ENCODE assay signal across 8 mouse cellular contexts in genomic region chr1:36547981-36548598, GRCm38 (mm10). TPM values are rescaled to one million over a fixed set of nuclear protein-coding genes. Genes with fewer than 3 reads are reported as not detected.
A peak's percentile ranks its signal among the peaks of the same experiment; 100 is the strongest.
DNase-seq lines count a peak whose midpoint lies in the region; ATAC-seq and TF ChIP-seq lines count a peak whose summit lies in the region.
"Had no signal": no experiment of that assay in that cellular context is flagged by ENCODE, and none has a peak within 500 bp of the region (broad histone marks: within the 10 kb centered on the region; RNA-seq: fewer than 3 reads in every experiment).

No protein-coding gene starts in this region.

- no peaks in the 10 kb centered on the region for H3K27me3 ChIP-seq in lung, embryonic 14.5 days (ENCODE audit: insufficient read depth, low read length)
- no peaks in the 10 kb centered on the region for H3K27me3 ChIP-seq in forebrain, embryonic 10.5 days (ENCODE audit: poor library complexity, severe bottlenecking)
- H3K27me3 ChIP-seq in lung, embryonic 16.5 days (ENCODE audit: control insufficient read depth, insufficient read depth, low read depth, low read length), result no peaks in the 10 kb centered on the region
- no peaks in the 10 kb centered on the region for H3K27me3 ChIP-seq in stomach, postnatal 0 days (ENCODE audit: control insufficient read depth, insufficient read depth, low read length)

- H3K4me2 ChIP-seq in lung, embryonic 14.5 days, result 0 out of 2 replicates have a peak overlapping the region, but pooled peaks have one; percentile 10
- H3K4me2 ChIP-seq in lung, embryonic 16.5 days (ENCODE audit: low read depth, low read length), result no peak overlapping the region
- no peak overlapping the region for H3K4me2 ChIP-seq in stomach, postnatal 0 days (replicated peaks; ENCODE audit: low read depth)

- H3K4me1 ChIP-seq in lung, embryonic 14.5 days (ENCODE audit: insufficient read depth), result 0 out of 2 replicates have a peak, but pooled peaks cover 8% of the 10 kb centered on the region
- peaks cover 46% of the 10 kb centered on the region for H3K4me1 ChIP-seq in forebrain, embryonic 10.5 days
- peaks cover 28% of the 10 kb centered on the region for H3K4me1 ChIP-seq in lung, embryonic 16.5 days (replicated peaks; ENCODE audit: control insufficient read depth, insufficient read depth, low read length)
- H3K4me1 ChIP-seq in stomach, postnatal 0 days (replicated peaks; ENCODE audit: control insufficient read depth, insufficient read depth), result no peaks in the 10 kb centered on the region

- H3K9ac ChIP-seq in lung, embryonic 14.5 days, result peak overlapping the region; percentile 26; the same call in 1 of the 2 replicates
- no peak overlapping the region for H3K9ac ChIP-seq in lung, embryonic 16.5 days (ENCODE audit: low read length)
- H3K9ac ChIP-seq in stomach, postnatal 0 days (ENCODE audit: low read length), result no peak overlapping the region; the same call in 1 of the 2 replicates

- H3K36me3 ChIP-seq in lung, embryonic 14.5 days (ENCODE audit: insufficient read depth), result peaks cover 52% of the 10 kb centered on the region
- peaks cover 52% of the 10 kb centered on the region for H3K36me3 ChIP-seq in forebrain, embryonic 10.5 days (replicated peaks)
- peaks cover 41% of the 10 kb centered on the region for H3K36me3 ChIP-seq in lung, embryonic 16.5 days (ENCODE audit: control insufficient read depth, insufficient read depth, low read length)
- peaks cover 31% of the 10 kb centered on the region for H3K36me3 ChIP-seq in stomach, postnatal 0 days (ENCODE audit: control insufficient read depth, insufficient read depth, low read length)

- no peaks in the 10 kb centered on the region for H3K9me3 ChIP-seq in lung, embryonic 14.5 days (ENCODE audit: low read depth, low read length)
- no peaks in the 10 kb centered on the region for H3K9me3 ChIP-seq in forebrain, embryonic 10.5 days
- no peaks in the 10 kb centered on the region for H3K9me3 ChIP-seq in lung, embryonic 16.5 days (ENCODE audit: control insufficient read depth, low read length)
- no peaks in the 10 kb centered on the region for H3K9me3 ChIP-seq in stomach, postnatal 0 days (ENCODE audit: control insufficient read depth, low read length)

- no peak for TF ChIP-seq CTCF in lung, embryonic 14.5 days (IDR thresholded peaks at IDR 0.05; ENCODE audit: low read depth)
- TF ChIP-seq CTCF in stomach, postnatal 0 days (IDR thresholded peaks at IDR 0.05; ENCODE audit: low read depth), result no peak

- peak overlapping the region; percentile 72 for H3K27ac ChIP-seq in lung, embryonic 14.5 days (ENCODE audit: low read depth)
- peak overlapping the region; percentile 88; the same call in 1 of the 2 replicates for H3K27ac ChIP-seq in forebrain, embryonic 10.5 days
- peak overlapping the region; percentile 74 for H3K27ac ChIP-seq in lung, embryonic 16.5 days (ENCODE audit: low read length)
- H3K27ac ChIP-seq in stomach, postnatal 0 days (replicated peaks), result peak overlapping the region; percentile 83

- WGBS in lung, embryonic 14.5 days, result 23% methylated on average over 9 of the region's 9 CpGs
- WGBS in forebrain, embryonic 10.5 days, result 56% methylated on average over 9 of the region's 9 CpGs
- WGBS in lung, embryonic 16.5 days, result 27% methylated on average over 9 of the region's 9 CpGs
- 33% methylated on average over 9 of the region's 9 CpGs for WGBS in stomach, postnatal 0 days

- no peak overlapping the region for H3K4me3 ChIP-seq in lung, embryonic 14.5 days (ENCODE audit: low read depth, low read length)
- no peak overlapping the region for H3K4me3 ChIP-seq in forebrain, embryonic 10.5 days
- H3K4me3 ChIP-seq in lung, embryonic 16.5 days (ENCODE audit: low read length), result no peak overlapping the region
- no peak overlapping the region for H3K4me3 ChIP-seq in stomach, postnatal 0 days (ENCODE audit: low read depth, low read length)

- TF ChIP-seq EP300 in stomach, postnatal 0 days (optimal IDR thresholded peaks at IDR 0.05), result no peak

- no peak for ATAC-seq in lung, embryonic 14.5 days (ENCODE audit: insufficient read depth)
- ATAC-seq in lung, embryonic 16.5 days (ENCODE audit: low read depth), result no peak
- no peak for ATAC-seq in stomach, postnatal 0 days (ENCODE audit: low FRiP score, low TSS enrichment)
- no peak for ATAC-seq in frontal cortex, adult (ENCODE audit: low TSS enrichment)

- intact Hi-C loops in heart, postnatal 36 days (cut with DNase I), result loop anchor here (1.0 to 5.0 kb wide), 4 partner anchors 87 to 189 kb away; no protein-coding TSS in a partner anchor

- DNase-seq in lung, embryonic 14.5 days, result peak; percentile 75
- no peak for DNase-seq in lung, postnatal 25 days (ENCODE audit: low spot score)
- DNase-seq in forebrain, embryonic 10.5 days (ENCODE audit: extremely low spot score, low spot score), result no peak
- peak; percentile 57 to 68 for DNase-seq in heart, postnatal 36 days
- DNase-seq in stomach, postnatal 0 days (ENCODE audit: low spot score), result no peak

RNA-seq across cellular contexts. Expression of gene Ankrd39, which starts 0.8 kb away (rescaled TPM):
- polyA plus RNA-seq in lung, embryonic 14.5 days (2014; fragmentation: Nextera tagmentation; extraction: Ambion mirVana), result 18.9 and 19.9 TPM in 2 replicates
- polyA plus RNA-seq in forebrain, embryonic 10.5 days (2016; fragmentation: Nextera tagmentation; extraction: Ambion mirVana), result 17.9 and 22.2 TPM in 2 replicates
- total RNA-seq in heart, postnatal 36 days (2021), result 1 to 10 TPM; 7.3 to 7.8 TPM
- polyA plus RNA-seq in lung, embryonic 16.5 days (2015; fragmentation: Nextera tagmentation; extraction: Ambion mirVana), result 23.3 and 26.2 TPM in 2 replicates
- 19.5 and 20.1 TPM in 2 replicates for polyA plus RNA-seq in stomach, postnatal 0 days (2015; fragmentation: Nextera tagmentation; extraction: Ambion mirVana)

RNA-seq across cellular contexts. Expression of gene Gm42417, which starts 8.9 kb away (rescaled TPM):
- polyA plus RNA-seq in lung, embryonic 14.5 days (2014; fragmentation: Nextera tagmentation; extraction: Ambion mirVana), result not detected in 2 replicates
- polyA plus RNA-seq in forebrain, embryonic 10.5 days (2016; fragmentation: Nextera tagmentation; extraction: Ambion mirVana), result not detected in 2 replicates
- 100 to 1,000 TPM in 1 of 2 experiments, 10 to 100 TPM in 1; 93.9 to 209 TPM for total RNA-seq in heart, postnatal 36 days (2021)
- polyA plus RNA-seq in lung, embryonic 16.5 days (2015; fragmentation: Nextera tagmentation; extraction: Ambion mirVana), result 0.29 TPM in 1 of 2 replicates, not detected in the other
- polyA plus RNA-seq in stomach, postnatal 0 days (2015; fragmentation: Nextera tagmentation; extraction: Ambion mirVana), result 0.28 and 0.33 TPM in 2 replicates
- polyA plus RNA-seq: heart, embryonic 14.5 days had no signal

RNA-seq across cellular contexts. Expression of gene Sema4c, which starts 10.1 kb away (rescaled TPM):
- 2.2 and 2.7 TPM in 2 replicates for polyA plus RNA-seq in lung, embryonic 14.5 days (2014; fragmentation: Nextera tagmentation; extraction: Ambion mirVana)
- polyA plus RNA-seq in forebrain, embryonic 10.5 days (2016; fragmentation: Nextera tagmentation; extraction: Ambion mirVana), result 20.1 and 21.7 TPM in 2 replicates
- 10 to 100 TPM; 15.0 to 17.1 TPM for total RNA-seq in heart, postnatal 36 days (2021)
- 14.4 and 14.8 TPM in 2 replicates for polyA plus RNA-seq in lung, embryonic 16.5 days (2015; fragmentation: Nextera tagmentation; extraction: Ambion mirVana)
- 5.0 and 5.1 TPM in 2 replicates for polyA plus RNA-seq in stomach, postnatal 0 days (2015; fragmentation: Nextera tagmentation; extraction: Ambion mirVana)

RNA-seq across cellular contexts. Expression of gene Ankrd23, which starts 11.4 kb away (rescaled TPM):
- polyA plus RNA-seq in lung, embryonic 14.5 days (2014; fragmentation: Nextera tagmentation; extraction: Ambion mirVana), result 11.6 and 11.7 TPM in 2 replicates
- polyA plus RNA-seq in forebrain, embryonic 10.5 days (2016; fragmentation: Nextera tagmentation; extraction: Ambion mirVana), result 15.3 and 16.5 TPM in 2 replicates
- 100 to 1,000 TPM; 203 to 373 TPM for total RNA-seq in heart, postnatal 36 days (2021)
- 17.9 and 20.0 TPM in 2 replicates for polyA plus RNA-seq in lung, embryonic 16.5 days (2015; fragmentation: Nextera tagmentation; extraction: Ambion mirVana)
- 6.1 and 8.5 TPM in 2 replicates for polyA plus RNA-seq in stomach, postnatal 0 days (2015; fragmentation: Nextera tagmentation; extraction: Ambion mirVana)

RNA-seq across cellular contexts. Expression of gene Cnnm3, which starts 36.4 kb away (rescaled TPM):
- polyA plus RNA-seq in lung, embryonic 14.5 days (2014; fragmentation: Nextera tagmentation; extraction: Ambion mirVana), result 5.4 and 5.9 TPM in 2 replicates
- polyA plus RNA-seq in forebrain, embryonic 10.5 days (2016; fragmentation: Nextera tagmentation; extraction: Ambion mirVana), result 2.9 and 3.0 TPM in 2 replicates
- 10 to 100 TPM; 16.0 to 19.2 TPM for total RNA-seq in heart, postnatal 36 days (2021)
- 3.5 and 4.4 TPM in 2 replicates for polyA plus RNA-seq in lung, embryonic 16.5 days (2015; fragmentation: Nextera tagmentation; extraction: Ambion mirVana)
- polyA plus RNA-seq in stomach, postnatal 0 days (2015; fragmentation: Nextera tagmentation; extraction: Ambion mirVana), result 1.6 and 2.0 TPM in 2 replicates

Comparison
In these comparisons a context has a peak if more than half of its experiments do, and no peak if none do; other contexts are left out.
1. DNase-seq: peak in lung, embryonic 14.5 days (single experiment) and heart, postnatal 36 days (2 of 2); none in lung, postnatal 25 days (single experiment), forebrain, embryonic 10.5 days (single experiment) and stomach, postnatal 0 days (single experiment).
2. Peak in every context shown above with its lines, with median percentiles within 50 percentile points of each other: H3K27ac ChIP-seq.